Mouse (Mus musculus): ENCODE data around the gene Gmnn.

Gmnn gene

DNA sequence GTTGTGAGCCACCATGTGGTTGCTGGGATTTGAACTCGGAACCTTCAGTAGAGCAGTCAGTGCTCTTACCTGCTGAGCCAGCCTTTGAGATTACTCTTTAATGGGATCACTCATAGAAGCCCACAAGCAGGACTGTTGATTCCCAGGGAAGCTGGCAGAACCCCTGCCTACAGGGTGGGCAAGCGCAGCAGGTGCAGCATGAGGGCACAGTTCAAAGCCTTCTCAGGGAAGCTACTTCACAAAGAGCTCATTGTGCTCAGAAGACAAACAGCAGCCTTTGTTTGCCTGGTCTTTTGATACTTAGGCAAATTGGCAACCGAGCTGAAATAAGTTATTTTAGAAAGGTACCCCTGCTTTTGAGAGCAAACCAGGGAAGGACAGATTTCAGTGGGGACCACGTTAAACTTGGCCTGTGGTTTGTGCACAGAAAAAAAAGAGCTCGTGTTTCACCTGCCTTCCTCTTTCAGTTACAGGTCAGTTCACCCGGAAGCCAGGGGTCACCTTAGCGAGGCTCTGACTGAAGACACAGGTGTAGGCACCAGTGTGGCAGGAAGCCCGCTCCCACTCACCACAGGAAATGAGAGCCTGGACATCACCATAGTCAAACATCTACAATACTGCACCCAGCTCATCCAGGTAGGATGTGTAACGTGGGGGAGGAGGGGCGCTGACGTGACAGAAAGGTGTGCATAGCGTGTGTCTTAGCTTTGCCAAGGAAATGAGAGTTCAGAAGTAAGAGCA lies 51.9 kb downstream of the Gmnn start:
- no peak for DNase-seq (ENCODE audit: low spot score in 2 of 2)

DNA sequence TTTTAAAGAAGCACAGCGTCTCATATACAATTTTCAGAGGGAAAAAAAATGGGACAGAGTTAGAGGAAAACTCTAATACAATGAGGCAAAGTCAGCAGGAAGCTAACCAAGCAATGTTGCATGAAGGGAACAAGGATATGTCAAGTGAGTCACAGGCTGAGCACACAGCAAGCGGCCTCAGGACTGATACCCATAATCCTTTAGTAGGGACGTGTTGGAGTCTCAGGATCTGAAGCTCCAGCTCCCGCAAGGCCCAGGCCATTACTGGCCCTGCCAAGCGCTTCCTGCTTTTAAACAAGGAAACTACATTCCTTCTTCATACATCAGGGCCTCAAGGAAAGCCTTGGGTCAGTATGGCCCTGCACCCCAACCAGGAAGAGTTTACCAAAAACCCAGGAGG lies 59.6 kb downstream of the Gmnn start:
- no peak for DNase-seq (ENCODE audit: low spot score in 2 of 2)
